ENCODE assay signal across 19 mouse cellular contexts in the genomic region with DNA sequence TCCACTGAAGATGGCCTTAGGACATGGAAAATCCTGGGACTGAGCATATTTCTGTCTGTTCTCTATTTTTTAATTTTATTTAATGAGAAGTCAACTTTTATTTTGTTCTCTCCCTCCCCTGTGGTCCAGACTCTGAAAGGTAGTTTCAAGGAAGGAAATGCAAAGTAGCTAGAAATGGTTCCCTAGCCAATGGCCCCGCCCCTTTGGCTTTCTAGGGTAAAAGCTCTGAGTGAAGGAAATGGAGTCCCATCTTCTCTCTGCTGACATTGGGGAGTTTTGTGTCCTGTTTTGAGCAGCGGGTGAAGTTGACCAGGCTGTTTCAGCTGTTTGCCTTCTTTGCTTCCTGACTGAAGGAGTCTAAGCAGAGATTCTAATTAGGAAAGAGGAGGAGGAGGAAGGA.
A peak's percentile ranks its signal among the peaks of the same experiment; 100 is the strongest.
DNase-seq lines count a peak whose midpoint lies in the region; ATAC-seq lines count a peak whose summit lies in the region.
"Had no signal": no experiment of that assay in that cellular context is flagged by ENCODE, and none has a peak within 500 bp of the region (broad histone marks: within the 10 kb centered on the region; RNA-seq: fewer than 3 reads in every experiment).

No protein-coding gene starts in this region.

- no peaks in the 10 kb centered on the region for H3K27me3 ChIP-seq in splenic B cell, adult 2 months (ENCODE audit: control insufficient read depth, insufficient read depth, low read length, poor library complexity, severe bottlenecking)
- H3K27me3 ChIP-seq: embryonic facial prominence, embryonic 15.5 days; forebrain, embryonic 12.5 days; hindbrain, embryonic 15.5 days; limb, embryonic 15.5 days had no signal

- DNase-seq in spleen, adult 18-20 months: peak; percentile 65 to 74
- DNase-seq in spleen, adult 12 weeks (ENCODE audit: low spot score): no peak
- peak; percentile 83 for DNase-seq in splenic B cell, adult 2 months (ENCODE audit: low read depth, low spot score)
- no peak for DNase-seq in cerebellum, postnatal 4 days (ENCODE audit: low spot score in 2 of 2)
- no peak for DNase-seq in heart, adult 11 months
- DNase-seq in urinary bladder, adult 2 months (ENCODE audit: low spot score): no peak
- no peak for DNase-seq in embryo, embryonic 9.5 days (ENCODE audit: extremely low spot score)
- DNase-seq: cerebellum, postnatal 36 days; heart, postnatal 10 days; kidney, adult 18-20 months; kidney, postnatal 14 days; lung, adult 2 months; right cerebral cortex, adult 18-20 months had no signal

- ATAC-seq in megakaryocyte, adult 5-6 weeks (ENCODE audit: poor library complexity, severe bottlenecking): peak; percentile 59; the same call in 1 of the 2 replicates

- no peaks in the 10 kb centered on the region for H3K36me3 ChIP-seq in splenic B cell, adult 2 months (ENCODE audit: control insufficient read depth, insufficient read depth, low read length, poor library complexity, severe bottlenecking)
- H3K36me3 ChIP-seq: embryonic facial prominence, embryonic 15.5 days; forebrain, embryonic 12.5 days; hindbrain, embryonic 15.5 days; limb, embryonic 15.5 days; midbrain, embryonic 10.5 days had no signal

Comparison
In these comparisons a context has a peak if more than half of its experiments do, and no peak if none do; other contexts are left out.
1. DNase-seq: peak in spleen, adult 18-20 months (2 of 2) and splenic B cell, adult 2 months (single experiment); none in spleen, adult 12 weeks (single experiment), cerebellum, postnatal 4 days (0 of 2), heart, adult 11 months (single experiment), urinary bladder, adult 2 months (single experiment) and embryo, embryonic 9.5 days (single experiment).